Comparison of ENCODE assay signal across 8 mouse cellular contexts in the genomic region with DNA sequence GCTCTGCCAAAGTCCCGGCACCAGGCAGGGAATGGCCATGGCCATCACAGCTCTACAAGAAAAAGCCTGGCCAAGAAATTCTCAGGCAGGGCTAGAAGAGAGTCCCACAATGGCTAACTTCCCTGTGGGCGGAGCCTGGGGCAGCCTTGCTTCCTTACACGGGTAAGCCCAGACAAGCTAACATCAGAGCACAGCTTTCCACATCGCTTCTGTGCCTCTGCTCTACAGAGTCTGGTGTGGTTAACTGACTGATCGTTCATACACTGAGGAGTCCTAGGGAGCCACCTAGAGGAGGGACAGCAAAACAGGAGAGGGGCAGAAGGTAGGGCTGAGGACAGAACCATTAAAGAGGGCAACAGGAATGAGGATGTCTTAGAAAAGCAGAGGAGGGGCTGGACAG. TPM values are rescaled to one million over a fixed set of nuclear protein-coding genes. Genes with fewer than 3 reads are reported as not detected.
DNase-seq lines count a peak whose midpoint lies in the region; ATAC-seq and TF ChIP-seq lines count a peak whose summit lies in the region.

No protein-coding gene starts in this region.

- H3K4me1 ChIP-seq in forebrain, postnatal 0 days (ENCODE audit: insufficient read depth): no peaks in the 10 kb centered on the region
- no peaks in the 10 kb centered on the region for H3K4me1 ChIP-seq in liver, embryonic 11.5 days (replicated peaks; ENCODE audit: control insufficient read depth, insufficient read depth, low read length)

- peak; percentile 77 for ATAC-seq in forebrain, postnatal 0 days
- ATAC-seq in inflammation-experienced regulatory T-cells, adult 6 months: peak; percentile 100
- ATAC-seq in liver, embryonic 11.5 days (replicated peaks; ENCODE audit: low FRiP score): peak; percentile 86
- ATAC-seq in monocyte, adult 5-6 weeks (replicated peaks; ENCODE audit: insufficient number of reproducible peaks, low FRiP score, low TSS enrichment, poor library complexity, severe bottlenecking): peak; percentile 96

- 19% methylated on average over 5 of the region's 5 CpGs for WGBS in forebrain, postnatal 0 days
- WGBS in liver, embryonic 11.5 days: 17% methylated on average over 5 of the region's 5 CpGs

- no peak overlapping the region for H3K9ac ChIP-seq in forebrain, postnatal 0 days
- H3K9ac ChIP-seq in liver, embryonic 11.5 days (ENCODE audit: low read depth, low read length): no peak overlapping the region

- peak; percentile 66 to 71 for DNase-seq in right cerebral cortex, postnatal 10 days (ENCODE audit: low spot score in 2 of 2)
- DNase-seq in right cerebral cortex, postnatal 4 days: no peak
- DNase-seq in adrenal gland, adult 8-10 months: peak; percentile 55
- DNase-seq in forebrain, postnatal 0 days: no peak
- DNase-seq in liver, embryonic 11.5 days (ENCODE audit: low spot score): no peak
- peak; percentile 77 for DNase-seq in thymus, postnatal 25 days

- no peak overlapping the region for H3K4me2 ChIP-seq in forebrain, postnatal 0 days (ENCODE audit: low read depth)
- no peak overlapping the region for H3K4me2 ChIP-seq in liver, embryonic 11.5 days

- peak; percentile 68 for TF ChIP-seq CTCF in forebrain, postnatal 0 days (IDR thresholded peaks at IDR 0.05; ENCODE audit: low read depth)

- H3K9me3 ChIP-seq in forebrain, postnatal 0 days (ENCODE audit: low read length): no peaks in the 10 kb centered on the region
- no peaks in the 10 kb centered on the region for H3K9me3 ChIP-seq in liver, embryonic 11.5 days (ENCODE audit: control insufficient read depth, low read length)

- no peaks in the 10 kb centered on the region for H3K27me3 ChIP-seq in forebrain, postnatal 0 days (ENCODE audit: insufficient read depth, low read length)
- H3K27me3 ChIP-seq in liver, embryonic 11.5 days (replicated peaks; ENCODE audit: control insufficient read depth, insufficient read depth, low read length): no peaks in the 10 kb centered on the region

- H3K4me3 ChIP-seq in forebrain, postnatal 0 days (ENCODE audit: low read depth, low read length): no peak overlapping the region
- no peak overlapping the region for H3K4me3 ChIP-seq in liver, embryonic 11.5 days (ENCODE audit: low read depth, low read length)

- no peak overlapping the region for H3K27ac ChIP-seq in forebrain, postnatal 0 days (ENCODE audit: low read depth, low read length)
- no peak overlapping the region for H3K27ac ChIP-seq in liver, embryonic 11.5 days (ENCODE audit: low read depth, low read length)

- H3K36me3 ChIP-seq in forebrain, postnatal 0 days (ENCODE audit: insufficient read depth): peaks cover 11% of the 10 kb centered on the region; the same call in 1 of the 2 replicates
- peaks cover 5% of the 10 kb centered on the region; the same call in 1 of the 2 replicates for H3K36me3 ChIP-seq in liver, embryonic 11.5 days (ENCODE audit: control insufficient read depth, insufficient read depth, low read length)

RNA-seq across cellular contexts. Expression of a gene that starts 8.1 kb away (rescaled TPM):
- total RNA-seq in adrenal gland, adult 8-10 months (2022): 1 to 10 TPM; 4.8 to 9.3 (median 7.0) TPM
- 17.0 and 21.8 TPM in 2 replicates for total RNA-seq in forebrain, postnatal 0 days (2014; rRNA removed)
- polyA plus RNA-seq in forebrain, postnatal 0 days (2015; fragmentation: Nextera tagmentation; extraction: Ambion mirVana): 11.3 and 11.7 TPM in 2 replicates
- 100 to 1,000 TPM; 108 to 124 (median 115) TPM for polyA plus RNA-seq in inflammation-experienced regulatory T-cells, adult 6 months (2017; shearing (Covaris generic))
- 12.6 and 12.9 TPM in 2 replicates for polyA plus RNA-seq in liver, embryonic 11.5 days (2014; fragmentation: Nextera tagmentation; extraction: Ambion mirVana)
- total RNA-seq in monocyte, adult 5-6 weeks (2017): 112 to 213 TPM (median 125 TPM) in 3 replicates

RNA-seq across cellular contexts. Expression of a gene that starts 27.3 kb away (rescaled TPM):
- total RNA-seq in adrenal gland, adult 8-10 months (2022): 10 to 100 TPM; 29.0 to 41.6 (median 36.4) TPM
- total RNA-seq in forebrain, postnatal 0 days (2014; rRNA removed): 38.6 and 50.7 TPM in 2 replicates
- 31.9 and 39.6 TPM in 2 replicates for polyA plus RNA-seq in forebrain, postnatal 0 days (2015; fragmentation: Nextera tagmentation; extraction: Ambion mirVana)
- polyA plus RNA-seq in inflammation-experienced regulatory T-cells, adult 6 months (2017; shearing (Covaris generic)): 1 to 10 TPM; 4.6 to 8.9 (median 6.0) TPM
- 16.8 and 16.9 TPM in 2 replicates for polyA plus RNA-seq in liver, embryonic 11.5 days (2014; fragmentation: Nextera tagmentation; extraction: Ambion mirVana)
- total RNA-seq in monocyte, adult 5-6 weeks (2017): 2.9 to 5.3 TPM (median 3.1 TPM) in 3 replicates

Comparison
In these comparisons a context has a peak if more than half of its experiments do, and no peak if none do; other contexts are left out.
1. DNase-seq: peak in right cerebral cortex, postnatal 10 days (2 of 2), adrenal gland, adult 8-10 months (single experiment) and thymus, postnatal 25 days (single experiment); none in right cerebral cortex, postnatal 4 days (single experiment), forebrain, postnatal 0 days (single experiment) and liver, embryonic 11.5 days (single experiment).
2. Peak in every context shown above with its lines, with median percentiles within 50 percentile points of each other: ATAC-seq.